Mouse (Mus musculus) heart, postnatal 0 days (tissue): ENCODE results near the gene Rab11fip3. TPM values are rescaled to one million over a fixed set of nuclear protein-coding genes. Genes with fewer than 3 reads are reported as not detected.

ENCODE experiments used
- ATAC-seq: fragments of 200-750 bp; cut with Nextera tagmentation; 2 replicates; pipeline ENCODE4 v1.8.0; 2017; ENCODE audit warnings: low read depth, moderate number of reproducible peaks, moderate library complexity; ENCODE audit not compliant: insufficient read depth
- DNase-seq: peaks from one replicate; pipeline ENCODE4 v3.0.0-alpha.2; 2016; ENCODE audit warnings: low spot score
- H3K27ac ChIP-seq: fragments of 300-500 bp; sonication (generic); 2 replicates; pipeline ENCODE4 v1.5.1; 2014; ENCODE audit warnings: low read depth, mild to moderate bottlenecking
- H3K27me3 ChIP-seq: fragments of 300-500 bp; sonication (generic); 2 replicates; pipeline ENCODE4 v1.6.1; 2014; ENCODE audit warnings: low read length, mixed read lengths; ENCODE audit not compliant: control insufficient read depth, insufficient read depth
- H3K36me3 ChIP-seq: fragments of 300-500 bp; sonication (generic); replicated peaks from 2 replicates; pipeline ENCODE4 v1.6.1; 2014; ENCODE audit warnings: low read length, mixed read lengths; ENCODE audit not compliant: control insufficient read depth, insufficient read depth
- H3K4me1 ChIP-seq: fragments of 300-500 bp; sonication (generic); 2 replicates; pipeline ENCODE4 v1.6.1; 2014; ENCODE audit warnings: antibody characterized with exemption; ENCODE audit not compliant: control insufficient read depth, insufficient read depth
- H3K4me2 ChIP-seq: fragments of 300-500 bp; sonication (generic); 2 replicates; pipeline ENCODE4 v1.6.1; 2014; ENCODE audit warnings: low read depth, mild to moderate bottlenecking, low read length, moderate library complexity
- H3K4me3 ChIP-seq: fragments of 300-500 bp; sonication (generic); 2 replicates; pipeline ENCODE4 v1.5.1; 2014; ENCODE audit warnings: low read depth, low read length
- H3K9ac ChIP-seq: fragments of 300-500 bp; sonication (generic); replicated peaks from 2 replicates; pipeline ENCODE4 v1.6.1; 2014; ENCODE audit warnings: low read depth, low read length, mixed read lengths
- H3K9me3 ChIP-seq: fragments of 300-500 bp; sonication (generic); replicated peaks from 2 replicates; pipeline ENCODE4 v1.6.1; 2016; ENCODE audit warnings: low read length; ENCODE audit not compliant: control insufficient read depth
- CTCF ChIP-seq: IDR thresholded peaks from 2 replicates; pipeline ENCODE4 v1.5.1; 2016; ENCODE audit warnings: antibody characterized with exemption, control low read depth, low read depth
- EP300 ChIP-seq: IDR thresholded peaks from 2 replicates; pipeline ENCODE4 v1.6.1; 2016; ENCODE audit warnings: antibody characterized with exemption, low read depth
- WGBS: fragments of 180-500 bp; shearing (Covaris S2); extraction: QIAGEN DNeasy Blood & Tissue Kit; methylation state at CpG from one replicate; pipeline ENCODE4 v1.1.7; 2014; 5-methylcytosine and 5-hydroxymethylcytosine counted together
- polyA plus RNA-seq: library from polyadenylated mRNA; unstranded; fragments of >200 nt; fragmentation: Nextera tagmentation; extraction: Ambion mirVana; gene quantifications from 2 replicates; pipeline ENCODE4 v1.2.1, GENCODE M21; 2015
- total RNA-seq: library from RNA; depleted of rRNA; stranded (reverse); fragments of >200 nt; gene quantifications from 2 replicates; pipeline ENCODE4 v1.2.3, GENCODE M21; 2014; ENCODE audit warnings: low replicate concordance

Rab11fip3 gene
- total and polyA plus RNA-seq, 2 experiments from 2014 or later = 7.9 to 8.7 TPM

- no peak overlapping the region for H3K4me3 ChIP-seq
- H3K27ac ChIP-seq = no peak overlapping the region
- TF ChIP-seq EP300 = no peak
- no peak for TF ChIP-seq CTCF
- no peak overlapping the region for H3K9ac ChIP-seq
- H3K4me2 ChIP-seq = no peak overlapping the region
- no peak for DNase-seq
- H3K4me1 ChIP-seq = no peaks in the 10 kb centered on the region
- WGBS = 78% methylated on average over 2 of the region's 2 CpGs
- 0 out of 2 replicates have a peak, but pooled peaks cover 6% of the 10 kb centered on the region for H3K36me3 ChIP-seq
- no peaks in the 10 kb centered on the region for H3K27me3 ChIP-seq
- ATAC-seq = no peak
- no peaks in the 10 kb centered on the region for H3K9me3 ChIP-seq
These were observed 9.5 kb upstream of the Rab11fip3 start for GRCm38 (mm10) chr17:26078851-26079250.

GRCm38 (mm10) chr17:26075246-26075645 is 5.9 kb upstream of the Rab11fip3 start:
- H3K27ac ChIP-seq = no peak overlapping the region
- ATAC-seq = no peak
- H3K9ac ChIP-seq = no peak overlapping the region
- 50% methylated on average over 3 of the region's 3 CpGs for WGBS
- no peaks in the 10 kb centered on the region for H3K9me3 ChIP-seq
- no peaks in the 10 kb centered on the region for H3K27me3 ChIP-seq
- 0 out of 2 replicates have a peak, but pooled peaks cover under 1% of the 10 kb centered on the region for H3K4me1 ChIP-seq
- no peak for TF ChIP-seq CTCF
- TF ChIP-seq EP300 = no peak
- H3K4me2 ChIP-seq = no peak overlapping the region
- no peak overlapping the region for H3K4me3 ChIP-seq
- DNase-seq = no peak
- H3K36me3 ChIP-seq = no peaks in the 10 kb centered on the region

- no peak overlapping the region for H3K9ac ChIP-seq
- H3K27me3 ChIP-seq = no peaks in the 10 kb centered on the region
- no peaks in the 10 kb centered on the region for H3K36me3 ChIP-seq
- H3K9me3 ChIP-seq = no peaks in the 10 kb centered on the region
- WGBS = 19% methylated on average over 6 of the region's 6 CpGs
- peak overlapping the region; percentile 77 for H3K4me2 ChIP-seq
- H3K4me3 ChIP-seq = peak overlapping the region; percentile 81
- ATAC-seq (no peak), DNase-seq (no peak)
- peaks cover 36% of the 10 kb centered on the region for H3K4me1 ChIP-seq
- H3K27ac ChIP-seq = no peak overlapping the region
- TF ChIP-seq EP300 (no peak), CTCF (no peak)
These were observed 781 bp upstream of the Rab11fip3 start for GRCm38 (mm10) chr17:26070136-26070535.

- H3K9me3 ChIP-seq = no peaks in the 10 kb centered on the region
- peak overlapping the region; percentile 77 for H3K4me2 ChIP-seq
- DNase-seq (peak; percentile 14), ATAC-seq (0 out of 2 replicates have a peak, but pooled peaks have one; percentile 2)
- peaks cover 46% of the 10 kb centered on the region for H3K4me1 ChIP-seq
- peak overlapping the region; percentile 60; the same call in 1 of the 2 replicates for H3K27ac ChIP-seq
- WGBS = 1% methylated on average over 44 of the region's 44 CpGs
- TF ChIP-seq EP300 (no peak), CTCF (no peak)
- H3K9ac ChIP-seq = peak overlapping the region; percentile 34
- H3K36me3 ChIP-seq = no peaks in the 10 kb centered on the region
- H3K4me3 ChIP-seq = peak overlapping the region; percentile 81
- H3K27me3 ChIP-seq = no peaks in the 10 kb centered on the region
These were observed 1.1 kb downstream of the Rab11fip3 start for GRCm38 (mm10) chr17:26068024-26068830.

GRCm38 (mm10) chr17:26066488-26067020 is 2.8 kb downstream of the Rab11fip3 start:
- Histone ChIP-seq H3K27me3 (no peaks in the 10 kb centered on the region), H3K4me2 (peak overlapping the region; percentile 77), H3K4me3 (peak overlapping the region; percentile 81), H3K36me3 (no peaks in the 10 kb centered on the region; the same call in 1 of the 2 replicates), H3K4me1 (peaks cover 46% of the 10 kb centered on the region), H3K9ac (no peak overlapping the region), H3K9me3 (no peaks in the 10 kb centered on the region), H3K27ac (no peak overlapping the region)
- 93% methylated on average over 7 of the region's 7 CpGs for WGBS
- no peak for TF ChIP-seq CTCF
- TF ChIP-seq EP300 = no peak
- no peak for ATAC-seq
- DNase-seq = no peak
